Mouse (Mus musculus) forebrain, embryonic 15.5 days (tissue): ENCODE measurements around the gene Fam177a. TPM values are rescaled to one million over a fixed set of nuclear protein-coding genes. Genes with fewer than 3 reads are reported as not detected.
"Not testable (repeated sequence)": the region's sequence is repeated elsewhere in the genome, so short reads cannot be mapped to it uniquely, and the experiment has no call there.

Source experiments
- ATAC-seq: fragments of 200-750 bp; cut with Nextera tagmentation; replicated peaks from 2 replicates; pipeline ENCODE4 v1.8.0; 2017; ENCODE audit warnings: mild to moderate bottlenecking, moderate TSS enrichment, moderate library complexity
- H3K27ac ChIP-seq: fragments of 300-500 bp; sonication (generic); replicated peaks from 2 replicates; pipeline ENCODE4 v1.5.1; 2015; ENCODE audit warnings: mild to moderate bottlenecking, inconsistent platforms
- H3K27me3 ChIP-seq: fragments of 300-500 bp; sonication (generic); 2 replicates; pipeline ENCODE4 v1.6.1; 2015; ENCODE audit warnings: inconsistent platforms
- H3K36me3 ChIP-seq: fragments of 300-500 bp; sonication (generic); 2 replicates; pipeline ENCODE4 v1.6.1; 2015; ENCODE audit warnings: mild to moderate bottlenecking, inconsistent platforms
- H3K4me1 ChIP-seq: fragments of 300-500 bp; sonication (generic); 2 replicates; pipeline ENCODE4 v1.6.1; 2015; ENCODE audit warnings: inconsistent platforms
- H3K4me2 ChIP-seq: fragments of 300-500 bp; sonication (generic); replicated peaks from 2 replicates; pipeline ENCODE4 v1.6.1; 2015; ENCODE audit warnings: mild to moderate bottlenecking, inconsistent platforms
- H3K4me3 ChIP-seq: fragments of 300-500 bp; sonication (generic); 2 replicates; pipeline ENCODE4 v1.5.1; 2015; ENCODE audit warnings: mild to moderate bottlenecking, inconsistent platforms
- H3K9ac ChIP-seq: fragments of 300-500 bp; sonication (generic); replicated peaks from 2 replicates; pipeline ENCODE4 v1.6.1; 2015; ENCODE audit warnings: mild to moderate bottlenecking, inconsistent platforms
- H3K9me3 ChIP-seq: fragments of 300-500 bp; sonication (generic); 2 replicates; pipeline ENCODE4 v1.6.1; 2016; ENCODE audit warnings: inconsistent platforms
- WGBS: fragments of 180-500 bp; shearing (Covaris S2); methylation state at CpG from one replicate; pipeline ENCODE4 v1.1.7; 2015; ENCODE audit warnings: mixed read lengths; 5-methylcytosine and 5-hydroxymethylcytosine counted together
- polyA plus RNA-seq: library from polyadenylated mRNA; unstranded; fragments of >200 nt; fragmentation: Nextera tagmentation; extraction: Ambion mirVana; gene quantifications from 2 replicates; pipeline ENCODE4 v1.2.1, GENCODE M21; 2015

Gene Fam177a
- polyA plus RNA-seq, 1 experiment from 2014 or later = 49.9 TPM

- H3K4me3 ChIP-seq, H3K9me3 ChIP-seq, H3K27ac ChIP-seq, H3K36me3 ChIP-seq, H3K27me3 ChIP-seq, H3K4me2 ChIP-seq, H3K9ac ChIP-seq, ATAC-seq, H3K4me1 ChIP-seq: not testable (repeated sequence)
- no CpG with 5 or more reads among the region's 7 CpGs for WGBS
Observed at GRCm38 (mm10) chr12:55167034-55167557, 42.8 kb downstream of the Fam177a start.

DNA sequence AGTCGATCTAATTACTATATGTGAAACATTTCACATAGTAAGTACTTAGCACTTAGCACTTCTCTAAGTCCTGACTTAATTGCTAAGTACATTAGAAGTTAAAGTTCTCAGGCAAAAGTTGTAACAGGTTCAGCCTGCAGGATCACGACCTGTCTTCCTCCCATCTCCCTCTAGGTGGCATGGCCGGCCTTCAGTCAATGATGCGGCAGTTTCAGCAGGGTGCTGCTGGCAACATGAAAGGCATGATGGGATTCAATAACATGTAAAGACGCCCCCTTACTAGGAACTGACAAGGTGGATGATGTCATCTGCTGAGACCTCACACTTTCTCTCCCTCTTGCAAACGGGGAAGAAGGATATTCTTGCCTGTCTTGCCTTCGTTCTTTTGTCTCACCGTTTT is 63.4 kb downstream of the Fam177a start:
- no CpG with 5 or more reads among the region's 8 CpGs for WGBS

DNA sequence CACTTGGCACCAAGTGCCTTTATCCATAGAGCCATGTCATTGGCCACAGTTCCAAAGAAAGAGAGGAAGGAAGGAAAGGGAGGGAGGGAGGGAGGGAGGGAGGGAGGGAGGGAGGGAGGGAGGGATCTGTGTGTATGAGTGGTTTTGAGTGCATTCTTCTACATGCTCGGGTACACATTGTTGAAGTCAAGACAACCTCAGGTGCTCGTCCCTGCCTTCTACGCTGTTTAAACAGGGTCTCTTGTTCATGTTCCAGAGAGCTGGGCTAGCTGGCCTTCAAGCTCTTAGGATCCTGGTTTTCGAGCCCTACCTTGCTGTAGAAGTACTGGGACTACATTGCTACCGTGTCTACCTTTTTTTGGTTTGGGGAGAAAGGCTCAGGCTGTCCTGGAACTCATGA is 64.9 kb downstream of the Fam177a start:
- not testable (repeated sequence) for H3K9ac ChIP-seq, H3K9me3 ChIP-seq
- WGBS = no CpG with 5 or more reads among the region's 5 CpGs

More for the DNA sequence above, 63.4 kb downstream of the Fam177a start:
- H3K27me3 ChIP-seq, H3K4me3 ChIP-seq, H3K36me3 ChIP-seq, H3K4me1 ChIP-seq, H3K27ac ChIP-seq, H3K9ac ChIP-seq, H3K9me3 ChIP-seq, ATAC-seq, H3K4me2 ChIP-seq: not testable (repeated sequence)

More for the DNA sequence above, 64.9 kb downstream of the Fam177a start:
- not testable (repeated sequence) for H3K36me3 ChIP-seq, H3K4me2 ChIP-seq, H3K27ac ChIP-seq, ATAC-seq, H3K27me3 ChIP-seq, H3K4me3 ChIP-seq, H3K4me1 ChIP-seq

Other genes starting within 250 kb of the Fam177a start
- gene Gm20403, start 137.9 kb upstream of the Fam177a start, polyA plus RNA-seq = not detected in 2 replicates
- gene Baz1a, start 110.1 kb upstream of the Fam177a start, polyA plus RNA-seq = 15.2 and 18.5 TPM in 2 replicates
- gene 2700097O09Rik, start 44.4 kb upstream of the Fam177a start, polyA plus RNA-seq = 33.6 and 36.4 TPM in 2 replicates
- 203 and 213 TPM in 2 replicates for gene Srp54a, start 44.2 kb upstream of the Fam177a start, polyA plus RNA-seq
- 68.3 and 71.9 TPM in 2 replicates for gene Srp54b, start 30.6 kb downstream of the Fam177a start, polyA plus RNA-seq
- not detected in 2 replicates for gene 1700047I17Rik2, start 75.1 kb downstream of the Fam177a start, polyA plus RNA-seq
- gene Srp54c, start 105.7 kb downstream of the Fam177a start, polyA plus RNA-seq = 80.4 and 83.1 TPM in 2 replicates
- gene 1110008L16Rik, start 175.1 kb downstream of the Fam177a start, polyA plus RNA-seq = 10.7 and 12.2 TPM in 2 replicates
- gene Ppp2r3c, start 178.5 kb downstream of the Fam177a start, polyA plus RNA-seq = 23.1 and 23.7 TPM in 2 replicates